Comparison of ENCODE assay signal across 31 mouse cellular contexts in the genomic region with DNA sequence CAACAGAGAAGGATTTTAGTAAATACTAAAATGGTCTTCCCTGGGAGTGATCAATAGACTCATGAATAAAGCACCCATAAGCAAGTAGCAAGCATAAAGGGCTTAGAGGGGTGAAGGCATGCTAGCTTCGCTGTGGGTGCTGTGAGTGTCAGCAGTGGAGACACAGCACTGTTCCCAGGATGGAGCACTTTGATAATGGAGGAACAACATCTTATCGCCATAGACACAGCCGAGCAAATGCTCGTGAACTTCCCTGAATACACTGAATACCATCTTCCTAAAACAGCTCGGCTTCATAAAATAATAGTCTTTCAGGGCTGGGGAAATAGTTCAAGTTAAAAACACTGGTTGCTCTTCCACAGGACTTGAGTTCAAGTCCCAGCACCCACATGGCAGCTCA. TPM values are rescaled to one million over a fixed set of nuclear protein-coding genes. Genes with fewer than 3 reads are reported as not detected.
DNase-seq lines count a peak whose midpoint lies in the region; ATAC-seq and TF ChIP-seq lines count a peak whose summit lies in the region.
"Had no signal": no experiment of that assay in that cellular context is flagged by ENCODE, and none has a peak within 500 bp of the region (broad histone marks: within the 10 kb centered on the region; RNA-seq: fewer than 3 reads in every experiment).

No protein-coding gene starts in this region.

- TF ChIP-seq CTCF in G1E (IDR thresholded peaks at IDR 0.05; ENCODE audit: low read depth, low read length): no peak

- H3K4me3 ChIP-seq in G1E (ENCODE audit: low read depth, low read length): no peak overlapping the region
- H3K4me3 ChIP-seq in liver, embryonic 15.5 days (replicated peaks): no peak overlapping the region
- H3K4me3 ChIP-seq: embryonic facial prominence, embryonic 12.5 days; forebrain, embryonic 12.5 days; hindbrain, embryonic 12.5 days; intestine, embryonic 15.5 days; layer of hippocampus, adult 2 months; left cerebral cortex, adult 2 months; limb, embryonic 13.5 days; midbrain, embryonic 12.5 days had no signal

- H3K27me3 ChIP-seq in G1E (ENCODE audit: insufficient read depth, low read length): no peaks in the 10 kb centered on the region
- no peaks in the 10 kb centered on the region for H3K27me3 ChIP-seq in liver, embryonic 15.5 days
- H3K27me3 ChIP-seq: embryonic facial prominence, embryonic 12.5 days; forebrain, embryonic 12.5 days; hindbrain, embryonic 12.5 days; intestine, embryonic 15.5 days; limb, embryonic 13.5 days; midbrain, embryonic 12.5 days had no signal

- H3K36me3 ChIP-seq in G1E (replicated peaks): peaks cover 20% of the 10 kb centered on the region
- H3K36me3 ChIP-seq in liver, embryonic 15.5 days (replicated peaks): no peaks in the 10 kb centered on the region
- H3K36me3 ChIP-seq: forebrain, embryonic 12.5 days; hindbrain, embryonic 12.5 days; intestine, embryonic 15.5 days; limb, embryonic 13.5 days; midbrain, embryonic 12.5 days had no signal

- ATAC-seq in G1E (ENCODE audit: extremely low read depth, insufficient number of reproducible peaks, low FRiP score, poor library complexity, severe bottlenecking): 0 out of 2 replicates have a peak, but pooled peaks have one; percentile 22
- ATAC-seq in liver, embryonic 15.5 days (ENCODE audit: insufficient read depth): peak; percentile 78
- no peak for ATAC-seq in granulocyte monocyte progenitor cell, adult 5-6 weeks (replicated peaks; ENCODE audit: poor library complexity, severe bottlenecking)
- ATAC-seq: CD4-positive, CD25-positive, alpha-beta regulatory T cell, adult 4 months; forebrain, postnatal 0 days; hindbrain, postnatal 0 days; intestine, embryonic 15.5 days had no signal

- peak overlapping the region; percentile 43 for H3K4me2 ChIP-seq in liver, embryonic 15.5 days
- H3K4me2 ChIP-seq: embryonic facial prominence, embryonic 12.5 days; forebrain, embryonic 12.5 days; hindbrain, embryonic 12.5 days; intestine, embryonic 15.5 days; limb, embryonic 13.5 days; midbrain, embryonic 12.5 days had no signal

- 26% methylated on average over 5 of the region's 5 CpGs for whole genome bisulfite sequencing in liver, embryonic 15.5 days (ENCODE audit: insufficient replicate concordance)

- H3K9me3 ChIP-seq in G1E (replicated peaks): no peaks in the 10 kb centered on the region
- H3K9me3 ChIP-seq in liver, embryonic 15.5 days (replicated peaks): no peaks in the 10 kb centered on the region
- H3K9me3 ChIP-seq: embryonic facial prominence, embryonic 12.5 days; forebrain, embryonic 12.5 days; hindbrain, embryonic 12.5 days; intestine, embryonic 15.5 days; limb, embryonic 13.5 days; midbrain, embryonic 12.5 days had no signal

- H3K9ac ChIP-seq in liver, embryonic 15.5 days: no peak overlapping the region
- H3K9ac ChIP-seq: embryonic facial prominence, embryonic 12.5 days; forebrain, embryonic 12.5 days; forebrain, postnatal 0 days; hindbrain, embryonic 12.5 days; intestine, embryonic 15.5 days; limb, embryonic 13.5 days; midbrain, embryonic 12.5 days had no signal

- DNase-seq in G1E (ENCODE audit: low spot score) (no peak), MEL-GATA-1-ER (ENCODE audit: extremely low read depth, low read depth) (peak; percentile 70), liver (peak; percentile 47), MN1 (ENCODE audit: low spot score) (no peak)
- DNase-seq in ovary, postnatal 10 days (ENCODE audit: low spot score): no peak
- no peak for DNase-seq in frontal cortex, postnatal 14 days (ENCODE audit: low spot score in 2 of 2)
- DNase-seq: adrenal gland, adult 2 months; cerebellum, adult 11-12 months; cerebellum, adult 9-11 months; embryo, embryonic 11 days; forebrain, postnatal 0 days; gastrocnemius, postnatal 10 days; heart, postnatal 36 days; kidney, adult 2 months; kidney, postnatal 36 days; lung, adult 2 months; lung, postnatal 10 days; spleen, adult 18-20 months had no signal

- H3K27ac ChIP-seq in liver, embryonic 15.5 days (replicated peaks): peak overlapping the region; percentile 62
- H3K27ac ChIP-seq: embryonic facial prominence, embryonic 12.5 days; forebrain, embryonic 12.5 days; hindbrain, embryonic 12.5 days; hindbrain, postnatal 0 days; intestine, embryonic 15.5 days; layer of hippocampus, adult 2 months; left cerebral cortex, adult 2 months; limb, embryonic 13.5 days; macrophage; midbrain, embryonic 12.5 days had no signal

- peaks cover 11% of the 10 kb centered on the region for H3K4me1 ChIP-seq in G1E (ENCODE audit: insufficient read depth, low read depth, low read length)
- peaks cover 54% of the 10 kb centered on the region for H3K4me1 ChIP-seq in liver, embryonic 15.5 days (replicated peaks)
- H3K4me1 ChIP-seq: forebrain, embryonic 12.5 days; midbrain, embryonic 12.5 days had no signal

RNA-seq across cellular contexts. Expression of a gene that starts 33.3 kb away (rescaled TPM):
- total RNA-seq in G1E (2014; fragmentation: Nextera tagmentation): 78.7 and 90.6 TPM in 2 replicates
- 25.8 and 26.6 TPM in 2 replicates for total RNA-seq in G1E (2017)
- 2.9 and 3.3 TPM in 2 replicates for polyA plus RNA-seq in G1E (2012)
- 3.2 and 4.1 TPM in 2 replicates for polyA plus RNA-seq in liver, embryonic 15.5 days (2015; fragmentation: Nextera tagmentation; extraction: Ambion mirVana)
- 22.0 and 23.1 TPM in 2 replicates for total RNA-seq in granulocyte monocyte progenitor cell, adult 5-6 weeks (2014; fragmentation: Nextera tagmentation)
- total RNA-seq in granulocyte monocyte progenitor cell, adult 5-6 weeks (2017): 17.5 and 24.6 TPM in 2 replicates

RNA-seq across cellular contexts. Expression of a gene that starts 56.9 kb away (rescaled TPM):
- total RNA-seq in G1E (2014; fragmentation: Nextera tagmentation) (82.3 and 85.9 TPM in 2 replicates), G1E (2017) (101 and 118 TPM in 2 replicates)
- polyA plus RNA-seq in G1E (2012): 27.0 and 27.7 TPM in 2 replicates
- 24.5 TPM in 2 replicates for polyA plus RNA-seq in liver, embryonic 15.5 days (2015; fragmentation: Nextera tagmentation; extraction: Ambion mirVana)
- 59.2 and 72.8 TPM in 2 replicates for total RNA-seq in granulocyte monocyte progenitor cell, adult 5-6 weeks (2014; fragmentation: Nextera tagmentation)
- total RNA-seq in granulocyte monocyte progenitor cell, adult 5-6 weeks (2017): 84.2 and 89.4 TPM in 2 replicates

Comparison
In these comparisons a context has a peak if more than half of its experiments do, and no peak if none do; other contexts are left out.
1. DNase-seq: peak in MEL-GATA-1-ER (single experiment) and liver (single experiment); none in G1E (single experiment), ovary, postnatal 10 days (single experiment), frontal cortex, postnatal 14 days (0 of 2) and MN1 (single experiment).